21 mouse cellular contexts compared by ENCODE assay signal in genomic region chr16:49736536-49736935, GRCm38 (mm10). TPM values are rescaled to one million over a fixed set of nuclear protein-coding genes. Genes with fewer than 3 reads are reported as not detected.
DNase-seq lines count a peak whose midpoint lies in the region; ATAC-seq lines count a peak whose summit lies in the region.
"Had no signal": no experiment of that assay in that cellular context is flagged by ENCODE, and none has a peak within 500 bp of the region (broad histone marks: within the 10 kb centered on the region; RNA-seq: fewer than 3 reads in every experiment).

No protein-coding gene starts in this region.

- ATAC-seq in inflammation-experienced regulatory T-cells, adult 6 months, result no peak
- ATAC-seq: hindbrain, embryonic 16.5 days; intestine, embryonic 16.5 days; midbrain, embryonic 13.5 days had no signal

- DNase-seq in right cerebral cortex, adult 2 months (ENCODE audit: low spot score in 2 of 2), result peak; percentile 68 to 69
- no peak for DNase-seq in right cerebral cortex, postnatal 4 days
- peak; percentile 60 to 62 for DNase-seq in left cerebral cortex, adult 18-20 months (ENCODE audit: low spot score in 2 of 2)
- peak; percentile 50 to 80 for DNase-seq in right cerebral cortex, postnatal 10 days (ENCODE audit: low spot score in 2 of 2)
- no peak for DNase-seq in natural killer cell, adult 2 months (ENCODE audit: low spot score in 2 of 2)
- no peak for DNase-seq in layer of hippocampus, postnatal 25 days (ENCODE audit: extremely low spot score in 1 of 2, low spot score in 1 of 2)
- DNase-seq: adrenal gland, postnatal 14 days; cerebellum, adult 11 months; cerebellum, postnatal 14 days; gastrocnemius, postnatal 25 days; heart, adult 18-20 months; heart, postnatal 10 days; kidney, adult 9 months; kidney, postnatal 25 days; lung, postnatal 36 days; retina, postnatal 1 day; thymus, postnatal 25 days had no signal

RNA-seq across cellular contexts. Expression of gene Ift57, which starts 37.5 kb away (rescaled TPM):
- 10 to 100 TPM; 53.4 to 54.0 TPM for total RNA-seq in left cerebral cortex, adult 18-20 months (2021)
- polyA plus RNA-seq in inflammation-experienced regulatory T-cells, adult 6 months (2017; shearing (Covaris generic)), result 1 to 10 TPM; 3.2 to 5.3 (median 3.7) TPM
- total RNA-seq in layer of hippocampus, postnatal 25 days (2021), result 10 to 100 TPM; 52.7 to 54.4 TPM

Comparison
In these comparisons a context has a peak if more than half of its experiments do, and no peak if none do; other contexts are left out.
1. DNase-seq: peak in right cerebral cortex, adult 2 months (2 of 2), left cerebral cortex, adult 18-20 months (2 of 2) and right cerebral cortex, postnatal 10 days (2 of 2); none in right cerebral cortex, postnatal 4 days (single experiment), natural killer cell, adult 2 months (0 of 2) and layer of hippocampus, postnatal 25 days (0 of 2).